Mouse (Mus musculus) heart, postnatal 10 days (tissue): ENCODE measurements at regions not wholly inside any gene's neighbourhood (a gene's known extent, or its start where the extent isn't known, plus 50 kb on each side); places are given as distances from the start of the nearest gene placed in this dataset.

Source experiments
- DNase-seq, 2 experiments: peaks; one replicate each; pipeline ENCODE4 v3.0.0; 2021
- intact Hi-C: fragments of 180-260 bp; cut with DNase I; formaldehyde crosslinking; loops from one replicate; pipeline ENCODE4 v1.15.1; 2025

DNA sequence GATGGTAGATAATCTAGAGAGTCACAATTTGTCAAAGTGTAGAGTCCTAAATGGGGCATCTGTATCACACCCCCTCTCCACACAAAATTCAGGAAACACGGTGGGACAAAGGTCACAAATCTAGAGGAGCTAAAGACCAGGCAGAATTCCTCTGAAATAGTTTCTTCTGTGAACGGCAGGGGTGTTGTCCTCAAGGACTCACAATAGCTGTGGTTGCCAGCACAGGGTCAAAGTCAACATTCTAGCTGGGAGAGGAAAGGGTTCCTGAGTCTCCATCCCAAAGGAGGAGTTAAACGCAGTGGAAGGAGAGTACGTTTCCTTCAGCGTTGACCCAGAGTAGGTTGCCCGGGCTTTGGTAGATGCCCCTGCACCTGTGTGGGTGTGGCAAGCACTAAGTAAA lies 225.5 kb upstream of the Prickle1 start:
- no peak for DNase-seq
- intact Hi-C loops, result loop anchor here (5.0 to 10.0 kb wide), 2 partner anchors 229 to 384 kb away; no protein-coding TSS in a partner anchor

DNA sequence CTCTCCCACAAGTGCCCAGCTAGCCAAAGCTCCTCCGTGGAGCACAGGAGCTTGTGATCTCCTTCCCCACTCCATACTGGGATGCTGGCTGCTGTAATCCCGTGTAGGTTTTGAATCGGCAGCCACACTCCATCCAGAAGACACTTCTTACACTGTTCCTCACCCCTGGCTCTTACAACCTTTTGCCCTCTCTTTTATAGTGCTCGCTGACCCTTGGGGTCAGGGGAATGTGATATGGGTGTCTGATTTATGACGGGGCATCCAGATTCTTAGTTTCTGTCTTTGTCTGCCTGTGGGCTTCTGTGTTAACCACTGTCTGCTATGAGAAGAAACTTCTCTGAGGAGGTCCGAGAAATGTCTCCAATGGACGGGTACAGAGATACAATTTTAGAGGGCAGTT lies 216.3 kb upstream of the Prickle1 start:
- intact Hi-C loops, result no loop called here

DNA sequence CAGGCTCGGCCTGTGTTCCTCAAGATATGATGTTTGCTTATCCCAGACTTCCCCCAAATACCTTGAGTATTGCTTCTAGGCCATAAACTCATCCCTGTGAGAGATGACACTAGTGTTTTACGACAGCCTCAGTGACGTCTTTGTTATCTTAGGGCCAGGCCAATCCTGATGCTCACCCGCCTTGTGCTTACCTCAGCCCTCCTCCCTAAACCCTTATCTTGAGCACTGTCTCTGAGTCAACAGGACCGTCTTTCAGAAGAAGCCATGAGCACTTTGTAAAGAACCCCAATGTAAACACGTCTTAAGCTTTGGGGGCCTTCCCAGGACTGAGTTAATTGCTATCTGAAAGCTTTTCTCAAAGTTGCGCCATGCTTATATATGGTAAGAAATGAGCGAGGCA lies 212.3 kb upstream of the Prickle1 start:
- no peak for DNase-seq
- intact Hi-C loops, result no loop called here

More for the DNA sequence above, 216.3 kb upstream of the Prickle1 start:
- DNase-seq, result no peak

DNA sequence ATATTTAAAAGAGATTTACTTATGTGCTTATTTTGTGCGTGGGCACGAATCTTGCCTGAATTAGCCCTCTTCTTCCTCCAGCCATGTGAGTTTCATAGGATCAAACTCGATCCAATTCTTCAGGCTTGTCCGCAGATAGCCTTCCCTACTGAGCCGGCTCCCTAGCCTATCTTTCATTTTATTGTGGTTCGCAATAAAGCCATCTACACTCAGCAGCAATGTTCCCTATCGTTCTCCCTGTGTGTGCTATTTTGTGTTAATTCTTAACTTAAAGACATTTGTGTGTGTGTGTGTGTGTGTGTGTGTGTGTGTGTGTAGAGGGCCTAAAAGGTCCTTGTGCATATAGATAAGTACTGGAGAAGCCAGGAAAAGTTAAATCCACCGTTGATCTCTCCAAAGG lies 211.8 kb upstream of the Prickle1 start:
- DNase-seq, result no peak
- intact Hi-C loops, result no loop called here

DNA sequence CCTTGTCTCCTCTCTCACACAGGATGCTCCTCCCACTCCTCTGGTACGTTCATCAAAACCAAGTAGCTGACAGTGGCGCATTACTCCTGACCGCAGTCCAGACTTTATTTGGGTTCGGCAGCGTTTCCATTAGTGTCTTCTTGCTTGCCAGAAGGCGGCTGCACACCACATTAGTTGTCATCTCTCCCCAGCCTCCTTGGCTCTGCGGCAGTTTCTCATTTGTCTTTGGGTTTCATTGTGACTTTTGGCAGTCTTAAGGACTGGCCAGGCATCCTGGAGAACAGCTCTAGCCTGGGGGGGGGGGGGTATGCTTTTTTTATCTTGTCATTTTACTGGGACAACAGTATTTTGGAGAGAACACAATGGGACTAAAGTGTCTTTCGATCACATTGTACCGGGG lies 209.0 kb upstream of the Prickle1 start:
- intact Hi-C loops, result no loop called here
- no peak for DNase-seq

DNA sequence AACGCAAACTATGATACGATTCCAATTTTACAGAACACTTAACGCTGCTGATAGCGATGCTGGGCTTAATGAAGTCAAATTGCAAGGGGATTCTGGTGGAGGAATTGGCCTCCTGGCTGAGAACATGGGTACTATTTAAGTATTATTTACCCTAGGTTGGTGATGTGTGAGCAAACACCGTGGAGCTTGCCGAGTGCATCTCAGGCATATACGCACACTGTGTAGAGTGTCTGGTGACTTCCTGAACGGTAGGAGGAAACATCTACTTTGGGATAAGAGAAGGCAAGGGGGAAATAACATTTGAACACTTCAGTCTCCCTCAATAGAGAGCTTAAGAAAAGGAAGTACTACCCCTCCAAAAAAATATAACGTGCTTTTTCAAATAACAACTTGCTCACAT lies 194.8 kb upstream of the Prickle1 start:
- no peak for DNase-seq
- intact Hi-C loops, result no loop called here

DNA sequence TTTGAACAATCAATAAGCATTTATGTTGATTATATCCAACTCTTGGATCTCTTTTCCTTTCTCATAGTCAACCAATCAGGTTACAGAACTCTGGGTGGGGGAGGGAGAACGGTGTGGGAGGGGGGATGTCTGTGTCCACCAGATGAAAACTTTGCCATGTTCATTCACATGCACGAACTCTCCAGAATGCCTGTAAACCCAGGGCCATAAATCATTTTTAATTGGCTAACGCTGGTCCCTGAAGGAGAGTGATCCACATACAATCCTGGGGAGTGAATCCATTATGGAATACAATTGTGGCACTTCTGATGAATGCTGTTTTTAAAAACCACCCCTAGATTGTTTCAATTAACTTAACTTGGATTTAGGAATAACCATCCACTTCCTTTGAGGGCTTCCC lies 194.1 kb upstream of the Prickle1 start:
- intact Hi-C loops, result no loop called here
- DNase-seq, result no peak

DNA sequence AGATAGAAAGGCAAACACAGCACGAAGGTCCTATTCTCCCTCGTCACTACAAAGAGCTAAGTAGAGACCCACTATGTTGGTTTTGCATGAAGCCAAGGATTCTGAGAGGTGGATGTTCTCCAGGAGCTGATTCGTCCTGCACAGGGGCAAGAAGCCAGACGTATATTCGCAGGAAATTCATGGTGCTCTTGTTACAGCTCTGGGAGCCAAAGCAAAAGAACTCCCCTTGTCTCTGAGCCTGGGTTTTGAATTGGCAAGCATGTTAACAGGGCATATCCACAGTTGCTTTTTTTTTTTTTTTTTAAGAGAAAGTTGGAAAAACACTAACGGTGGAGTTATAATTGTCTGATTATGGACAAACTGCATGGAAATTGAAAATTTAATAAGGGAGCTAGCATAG lies 191.7 kb upstream of the Prickle1 start:
- DNase-seq, result no peak
- intact Hi-C loops, result no loop called here

DNA sequence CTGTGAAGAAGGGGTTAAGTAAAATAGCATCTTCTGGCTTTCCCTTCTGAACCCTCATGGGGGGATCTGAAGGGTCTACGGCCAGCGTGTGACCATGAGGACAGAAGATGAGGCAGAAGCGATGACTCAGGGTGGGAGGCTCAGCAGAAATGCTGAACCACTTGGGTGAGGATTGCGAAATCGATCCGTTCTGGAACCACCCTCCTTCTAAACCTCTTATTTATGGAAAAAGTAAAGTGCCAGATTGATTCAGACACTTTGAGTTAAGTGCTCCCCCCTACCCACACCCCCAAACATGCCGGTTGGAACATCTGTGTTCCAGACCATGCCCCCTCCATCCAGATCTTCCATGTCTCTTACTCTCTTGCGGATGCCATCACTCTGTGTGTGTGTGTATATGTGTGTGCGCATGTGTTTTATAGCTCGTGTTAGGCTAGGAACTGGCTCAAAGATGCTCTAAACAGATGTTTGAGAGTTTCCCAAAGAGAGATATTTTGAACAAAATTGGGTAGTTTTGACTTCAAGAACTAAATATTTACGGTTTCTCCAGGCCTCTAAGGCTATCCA lies 190.2 kb upstream of the Prickle1 start:
- intact Hi-C loops, result no loop called here
- DNase-seq, result no peak

DNA sequence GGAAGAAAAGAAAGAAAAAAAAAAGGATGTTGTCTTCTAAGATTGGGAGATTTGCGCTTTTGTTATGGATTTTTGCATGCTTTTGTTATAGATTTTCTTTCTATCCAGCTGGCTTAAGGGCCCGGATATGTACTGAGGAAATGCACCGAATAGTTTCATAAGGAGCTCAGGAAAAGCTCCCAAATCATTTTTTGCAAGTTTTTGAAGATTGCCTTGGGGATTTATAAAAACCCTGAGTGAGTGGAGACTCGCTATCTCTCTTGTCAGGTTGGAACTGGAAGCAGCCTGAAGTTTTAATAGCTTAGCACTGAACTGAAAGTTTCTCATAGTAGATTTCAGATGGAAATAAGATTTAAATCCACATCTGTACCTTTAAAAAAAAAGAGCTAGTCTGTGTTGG lies 188.0 kb upstream of the Prickle1 start:
- intact Hi-C loops, result no loop called here
- DNase-seq, result no peak

DNA sequence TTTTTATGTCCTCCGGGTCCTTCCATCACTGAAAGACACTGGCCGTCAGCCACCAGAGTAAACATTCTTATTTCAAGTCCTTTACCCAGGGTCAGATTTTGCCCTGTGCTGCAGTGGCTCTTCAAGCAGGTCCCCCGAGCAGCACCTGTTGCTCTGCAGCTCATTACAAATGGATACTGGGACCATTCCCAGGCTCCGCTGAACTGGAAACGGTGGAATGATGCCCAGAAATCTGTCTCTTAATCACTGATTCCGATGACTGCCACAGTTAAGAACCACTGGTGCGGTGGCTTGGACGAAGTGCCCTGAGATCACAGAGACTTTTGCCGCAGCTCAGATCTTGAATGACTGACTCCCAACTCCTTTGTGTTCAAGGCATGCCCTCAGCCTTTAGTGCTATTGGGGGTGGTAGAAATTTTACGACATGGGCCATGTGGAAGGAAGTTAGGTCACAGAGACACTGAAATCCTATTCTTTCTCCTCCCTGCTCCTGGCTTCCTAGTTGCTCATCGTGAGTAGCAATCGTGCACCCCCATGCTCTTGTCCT lies 179.6 kb upstream of the Prickle1 start:
- intact Hi-C loops, result no loop called here
- DNase-seq, result no peak

DNA sequence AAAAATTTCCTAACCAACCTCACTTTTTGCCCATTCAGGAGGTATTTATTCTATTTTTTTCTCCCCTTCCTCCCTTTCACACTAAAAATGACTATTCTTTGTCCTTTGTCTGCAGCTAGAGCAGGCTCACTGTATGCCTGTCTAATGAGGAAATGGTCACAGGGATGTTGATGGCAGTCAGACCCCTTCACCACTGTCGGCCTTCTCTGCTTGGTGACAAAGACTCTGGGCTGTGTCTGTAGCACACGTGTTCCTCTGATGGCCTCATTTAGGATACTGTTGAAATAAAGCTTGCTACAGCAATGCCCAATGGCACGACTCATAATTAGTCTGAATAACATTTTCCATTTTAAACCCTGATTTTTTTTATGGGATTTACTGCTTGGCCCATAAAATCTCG lies 178.6 kb upstream of the Prickle1 start:
- intact Hi-C loops, result no loop called here
- DNase-seq, result no peak

DNA sequence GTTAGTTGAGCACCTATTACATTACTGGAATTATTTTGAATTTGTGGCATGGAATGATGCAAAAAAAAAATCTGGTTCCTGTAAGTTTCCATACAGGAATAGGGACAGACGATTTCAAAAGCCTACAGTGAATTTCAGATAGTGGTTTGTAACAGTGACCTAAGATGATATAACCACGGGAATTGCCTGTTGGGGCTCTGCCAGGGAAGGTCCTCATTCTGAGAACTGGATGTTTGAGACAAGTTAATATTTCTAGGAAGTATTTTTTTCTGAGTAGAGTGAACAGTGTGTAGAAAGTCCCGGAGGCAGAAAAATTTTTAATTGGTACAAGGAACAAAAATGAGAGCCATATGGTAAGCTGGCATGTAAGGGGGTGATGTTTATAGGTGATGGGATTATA lies 171.3 kb upstream of the Prickle1 start:
- DNase-seq, result no peak
- intact Hi-C loops, result no loop called here

DNA sequence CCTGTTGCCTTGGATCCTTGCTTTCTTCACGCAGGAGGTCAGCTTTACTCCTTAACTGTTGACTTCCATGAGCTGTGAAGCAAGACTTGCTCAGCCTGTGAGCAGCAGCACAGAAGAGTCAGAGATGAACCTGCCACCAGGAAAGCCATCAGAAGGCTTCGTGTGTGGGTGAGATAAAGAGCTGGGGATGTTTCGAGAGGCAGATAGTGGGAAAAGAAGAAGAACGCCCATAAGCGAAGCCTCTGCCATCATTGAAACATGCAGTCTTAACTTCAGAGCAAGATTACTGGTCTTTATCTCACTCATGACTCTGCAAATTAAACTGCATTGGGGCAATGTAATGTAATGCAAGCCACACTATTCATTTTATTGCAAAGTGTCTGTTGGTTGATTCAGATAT lies 167.4 kb upstream of the Prickle1 start:
- intact Hi-C loops, result no loop called here
- no peak for DNase-seq

DNA sequence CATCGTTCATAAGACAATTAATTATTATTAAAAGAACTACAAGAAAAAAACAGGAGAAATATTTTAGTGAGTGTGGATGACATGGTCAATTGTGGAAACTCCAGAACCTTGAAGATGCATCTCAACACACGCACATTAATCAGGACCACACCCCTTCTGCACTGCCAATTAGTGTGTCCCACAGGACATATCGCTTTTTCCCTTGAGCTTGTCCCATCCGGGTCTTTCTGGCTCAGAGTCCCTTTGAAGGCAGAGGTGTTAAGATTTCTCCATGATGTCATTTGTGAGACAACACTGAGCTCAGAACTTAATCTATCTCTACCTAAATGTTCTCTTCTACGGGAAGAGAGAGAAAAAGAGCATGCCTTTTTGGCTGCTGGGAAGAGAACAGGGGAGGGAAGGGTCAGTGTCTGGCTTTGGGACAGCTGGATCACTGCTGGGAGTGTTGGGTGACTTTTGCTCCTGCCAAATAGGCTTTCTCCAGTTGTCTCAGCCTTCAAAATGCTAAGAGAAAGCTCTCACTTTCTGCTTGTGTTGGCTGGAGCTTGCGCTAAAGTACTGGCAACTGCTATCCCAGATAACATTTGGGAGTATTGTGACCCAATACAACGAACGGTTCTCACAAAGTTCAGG lies 162.6 kb upstream of the Prickle1 start:
- intact Hi-C loops, result loop anchor here (10.0 kb wide), 1 partner anchor 456 kb away; no protein-coding TSS in a partner anchor
- peak; percentile 68 to 74 for DNase-seq

DNA sequence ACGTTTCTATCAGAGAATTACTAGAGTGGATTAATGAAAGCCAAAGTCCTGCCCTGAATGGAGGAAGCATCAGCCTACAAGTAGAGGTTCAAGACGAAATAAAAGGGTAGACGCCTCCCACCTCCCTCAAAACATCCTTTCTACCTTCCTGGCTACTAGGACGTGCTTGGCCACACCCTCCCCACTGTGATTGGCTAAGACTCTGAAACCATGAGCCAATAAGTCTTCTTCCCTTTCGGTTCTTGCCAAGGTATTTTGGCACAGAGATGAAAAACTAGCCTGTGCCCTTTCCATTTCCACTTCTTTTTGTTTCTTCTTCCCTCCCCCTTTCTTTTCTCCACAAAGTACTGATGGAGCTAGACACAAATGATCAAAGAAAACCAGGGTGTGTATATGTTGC lies 160.3 kb upstream of the Prickle1 start:
- DNase-seq, result no peak
- intact Hi-C loops, result loop anchor here (10.0 kb wide), 1 partner anchor 459 kb away; no protein-coding TSS in a partner anchor

DNA sequence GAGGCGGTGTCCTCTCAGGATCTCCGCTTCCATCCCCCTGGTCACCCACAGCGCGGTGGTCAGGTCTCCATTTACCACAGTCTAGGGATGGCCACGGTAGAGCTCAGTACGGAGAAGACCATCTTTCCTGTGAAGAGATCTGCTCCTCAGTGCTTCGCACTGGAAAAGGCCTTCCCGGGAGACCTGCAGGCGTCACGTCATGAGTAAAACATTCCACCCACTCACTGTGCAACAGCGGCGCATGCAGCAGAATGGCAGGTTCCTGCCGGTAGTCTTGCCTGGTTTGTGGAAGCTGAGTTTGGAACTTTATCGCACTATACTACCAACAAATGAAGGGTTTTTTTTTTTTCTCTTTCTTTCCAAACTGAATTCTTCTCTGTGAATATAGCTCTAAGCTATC lies 156.1 kb upstream of the Prickle1 start:
- DNase-seq, result peak; percentile 30 to 44
- intact Hi-C loops, result loop anchor here (10.0 kb wide), 1 partner anchor 463 kb away; no protein-coding TSS in a partner anchor

DNA sequence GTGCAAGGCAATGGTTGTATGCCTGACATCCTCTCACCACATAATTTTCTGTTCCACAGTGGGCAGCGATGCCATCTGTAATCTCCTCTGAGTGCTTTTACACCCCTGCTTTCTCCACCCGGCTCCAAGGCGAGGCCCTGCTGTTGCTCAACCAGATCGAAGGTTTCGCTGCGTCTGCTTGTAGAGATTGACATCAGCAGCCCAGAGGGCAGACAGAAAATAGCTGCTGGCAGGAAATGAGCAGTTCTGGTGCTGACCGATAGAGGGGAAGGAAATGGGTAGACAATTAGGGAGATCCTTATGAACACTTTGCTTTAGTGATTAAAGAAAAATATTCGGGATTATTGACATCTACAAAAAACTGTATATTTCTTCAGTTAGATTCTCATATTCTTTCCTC lies 155.3 kb upstream of the Prickle1 start:
- DNase-seq, result peak; percentile 54 to 56
- intact Hi-C loops, result loop anchor here (10.0 kb wide), 1 partner anchor 464 kb away; no protein-coding TSS in a partner anchor

DNA sequence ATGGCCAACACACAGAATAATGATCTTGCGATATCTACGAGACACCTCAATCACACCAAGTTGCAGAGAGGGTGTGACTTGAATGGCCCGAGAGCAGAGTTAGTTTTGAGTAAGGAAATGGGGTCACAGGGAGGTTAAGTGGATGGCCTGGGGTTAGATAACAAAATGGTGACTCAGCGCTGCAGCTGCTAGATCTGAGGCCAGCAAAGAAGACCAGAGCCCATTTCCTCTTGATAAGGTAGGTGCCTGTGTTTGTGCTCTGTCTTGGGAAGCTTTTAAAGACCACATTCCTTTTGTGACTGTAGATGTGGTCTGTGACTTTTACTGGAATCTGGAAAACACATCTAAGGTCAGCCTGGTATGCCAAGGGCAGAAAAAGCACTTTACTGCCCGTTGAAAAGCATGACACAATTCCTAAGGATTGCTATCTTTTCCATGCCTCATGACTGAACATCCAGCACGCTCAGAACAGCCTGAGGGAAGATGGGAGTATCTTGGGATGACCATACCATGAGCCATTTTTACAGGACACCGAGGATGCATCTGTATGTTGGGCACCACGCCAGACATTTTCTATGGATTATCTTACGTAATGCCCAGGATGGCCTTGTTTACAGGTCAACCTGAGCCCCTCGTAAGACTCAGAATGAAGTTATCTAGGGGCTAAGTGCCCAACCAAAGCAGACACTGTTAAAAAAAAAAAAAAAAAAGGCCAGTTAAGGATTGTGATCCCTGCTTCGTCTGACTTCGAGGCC lies 148.7 kb upstream of the Prickle1 start:
- intact Hi-C loops, result no loop called here
- peak in 1 of 2 experiments; percentile 7 for DNase-seq

DNA sequence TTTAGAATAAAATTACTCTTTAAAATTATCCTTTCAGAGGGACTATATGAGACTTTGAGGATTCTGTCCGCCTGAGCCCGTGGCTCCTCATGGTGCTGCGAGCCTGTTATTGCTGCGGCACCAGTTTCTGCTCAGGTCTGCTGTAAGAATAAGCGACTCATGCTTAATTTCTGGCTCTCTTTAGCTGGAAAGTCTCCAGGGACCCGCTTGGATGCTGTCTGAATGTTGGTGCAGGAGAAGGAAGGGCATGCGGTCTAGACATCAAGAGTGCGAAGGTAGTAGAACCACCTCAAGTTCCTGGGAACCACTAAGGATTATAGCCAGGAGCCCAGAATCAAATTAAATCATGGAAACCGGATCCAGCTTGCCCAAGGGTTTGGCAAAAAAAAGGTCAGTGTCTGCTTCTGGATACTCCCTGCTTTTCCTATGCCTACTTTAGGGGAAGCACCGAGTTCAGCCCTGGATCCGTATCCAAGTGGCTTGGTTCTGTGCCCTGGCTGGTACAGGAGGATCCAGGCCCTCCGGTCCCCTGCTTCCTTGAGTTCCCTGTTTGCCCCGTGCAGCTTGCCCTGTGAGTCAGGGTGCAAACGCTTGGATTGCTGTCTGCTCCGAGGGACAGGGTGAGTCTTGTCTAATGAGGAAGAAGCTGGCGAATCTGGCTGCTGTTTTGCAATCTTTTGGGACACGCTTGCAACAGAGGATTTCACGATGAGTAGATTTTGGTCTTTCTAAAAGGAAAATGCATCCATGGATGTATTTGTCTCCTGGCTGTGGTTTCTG lies 138.2 kb upstream of the Prickle1 start:
- intact Hi-C loops, result no loop called here
- no peak for DNase-seq

DNA sequence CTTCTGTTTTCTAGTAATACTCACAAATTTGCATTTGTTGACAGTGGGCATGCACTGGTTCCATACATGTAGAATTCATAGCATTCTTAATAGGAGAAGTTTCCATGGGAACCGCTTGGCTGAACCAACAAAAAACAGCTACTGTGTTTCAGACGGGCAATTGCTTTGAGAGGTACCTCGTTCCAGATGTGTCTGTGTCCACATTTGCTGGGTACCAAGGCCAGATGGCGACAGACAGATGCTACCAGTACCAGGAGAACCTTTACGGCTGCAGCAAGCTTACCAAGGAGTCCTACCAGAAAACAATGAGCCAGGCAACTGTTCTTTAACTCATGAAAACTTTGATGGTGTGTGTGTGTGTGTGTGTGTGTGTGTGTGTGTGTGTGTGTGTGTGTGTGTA lies 137.1 kb upstream of the Prickle1 start:
- intact Hi-C loops, result no loop called here

More for the DNA sequence above, 137.1 kb upstream of the Prickle1 start:
- DNase-seq, result no peak
